Mouse (Mus musculus) embryonic fibroblast, embryonic 13.5 days (primary cell): ENCODE measurements at regions not wholly inside any gene's neighbourhood (a gene's known extent, or its start where the extent isn't known, plus 50 kb on each side); places are given as distances from the start of the nearest gene placed in this dataset.

Experiments used
- H3K27ac ChIP-seq: 2 replicates; pipeline ENCODE4 v1.5.1; 2012; ENCODE audit warnings: low read length, control low read depth, inconsistent platforms; ENCODE audit not compliant: insufficient read depth
- H3K4me1 ChIP-seq: 2 replicates; pipeline ENCODE4 v1.6.1; 2011; ENCODE audit warnings: low read length; ENCODE audit not compliant: control insufficient read depth, insufficient read depth
- H3K4me3 ChIP-seq: 2 replicates; pipeline ENCODE4 v1.5.1; 2011; ENCODE audit warnings: mild to moderate bottlenecking, control low read depth, low read length; ENCODE audit not compliant: insufficient read depth
- CTCF ChIP-seq: IDR thresholded peaks from 2 replicates; pipeline ENCODE4 v1.5.1; 2011; ENCODE audit warnings: mild to moderate bottlenecking, control low read depth, low read length, moderate library complexity, borderline replicate concordance; ENCODE audit not compliant: insufficient read depth
- POLR2A ChIP-seq: IDR thresholded peaks from 2 replicates; pipeline ENCODE4 v1.6.1; 2011; ENCODE audit warnings: low read depth, mild to moderate bottlenecking, control low read depth, low read length, moderate library complexity

- Histone ChIP-seq H3K4me3 (no peak overlapping the region), H3K4me1 (peaks cover 9% of the 10 kb centered on the region), H3K27ac (no peak overlapping the region)
- no peak for TF ChIP-seq CTCF
- no peak for TF ChIP-seq POLR2A
Measured at GRCm38 (mm10) chr12:79917634-79918289, 195.1 kb downstream of the Zfp36l1 start.

- peaks cover 9% of the 10 kb centered on the region for H3K4me1 ChIP-seq
- H3K4me3 ChIP-seq: no peak overlapping the region
- no peak for TF ChIP-seq POLR2A
- no peak for TF ChIP-seq CTCF
- H3K27ac ChIP-seq: no peak overlapping the region
Measured at GRCm38 (mm10) chr12:79916896-79917633, 195.7 kb downstream of the Zfp36l1 start.

GRCm38 (mm10) chr12:79913898-79914297 is 198.9 kb downstream of the Zfp36l1 start:
- Histone ChIP-seq H3K4me3 (no peak overlapping the region), H3K4me1 (peaks cover 9% of the 10 kb centered on the region), H3K27ac (no peak overlapping the region)
- TF ChIP-seq POLR2A (no peak), CTCF (no peak)

GRCm38 (mm10) chr12:79912281-79913063 is 200.3 kb downstream of the Zfp36l1 start:
- H3K4me1 ChIP-seq: peaks cover 6% of the 10 kb centered on the region
- no peak for TF ChIP-seq CTCF
- no peak for TF ChIP-seq POLR2A
- no peak overlapping the region for H3K27ac ChIP-seq
- H3K4me3 ChIP-seq: no peak overlapping the region

- no peak overlapping the region for H3K27ac ChIP-seq
- TF ChIP-seq CTCF: no peak
- TF ChIP-seq POLR2A: no peak
- no peak overlapping the region for H3K4me3 ChIP-seq
- no peaks in the 10 kb centered on the region for H3K4me1 ChIP-seq
Measured at GRCm38 (mm10) chr12:79910884-79911759, 201.7 kb downstream of the Zfp36l1 start.

GRCm38 (mm10) chr12:79907583-79907982 is 205.2 kb downstream of the Zfp36l1 start:
- no peaks in the 10 kb centered on the region for H3K4me1 ChIP-seq
- no peak overlapping the region for H3K27ac ChIP-seq
- TF ChIP-seq CTCF: no peak

GRCm38 (mm10) chr12:79906738-79907365 is 206.0 kb downstream of the Zfp36l1 start:
- Histone ChIP-seq H3K4me3 (no peak overlapping the region), H3K4me1 (no peaks in the 10 kb centered on the region), H3K27ac (no peak overlapping the region)
- TF ChIP-seq CTCF (no peak), POLR2A (no peak)

More at GRCm38 (mm10) chr12:79907583-79907982, 205.2 kb downstream of the Zfp36l1 start:
- H3K4me3 ChIP-seq: no peak overlapping the region

GRCm38 (mm10) chr12:79905828-79906737 is 206.7 kb downstream of the Zfp36l1 start:
- no peak for TF ChIP-seq POLR2A
- no peak for TF ChIP-seq CTCF
- no peaks in the 10 kb centered on the region for H3K4me1 ChIP-seq
- H3K27ac ChIP-seq: peak overlapping the region; percentile 74
- no peak overlapping the region for H3K4me3 ChIP-seq
